Mouse (Mus musculus) cerebellum, adult 8-10 months (tissue): ENCODE results near the gene Zdhhc14.

Experiments
- DNase-seq: peaks from one replicate; pipeline ENCODE4 v3.0.0; 2022

The Zdhhc14 gene

GRCm38 (mm10) chr17:5556568-5556967 lies 64.2 kb downstream of the Zdhhc14 start:
- peak; percentile 80 for DNase-seq

- DNase-seq: no peak
Measured at GRCm38 (mm10) chr17:5560212-5560611, 67.9 kb downstream of the Zdhhc14 start.

GRCm38 (mm10) chr17:5563108-5563507 lies 70.8 kb downstream of the Zdhhc14 start:
- no peak for DNase-seq

GRCm38 (mm10) chr17:5566006-5566405 lies 73.6 kb downstream of the Zdhhc14 start:
- DNase-seq: no peak

- DNase-seq: no peak
Measured at GRCm38 (mm10) chr17:5567943-5568342, 75.6 kb downstream of the Zdhhc14 start.

DNA sequence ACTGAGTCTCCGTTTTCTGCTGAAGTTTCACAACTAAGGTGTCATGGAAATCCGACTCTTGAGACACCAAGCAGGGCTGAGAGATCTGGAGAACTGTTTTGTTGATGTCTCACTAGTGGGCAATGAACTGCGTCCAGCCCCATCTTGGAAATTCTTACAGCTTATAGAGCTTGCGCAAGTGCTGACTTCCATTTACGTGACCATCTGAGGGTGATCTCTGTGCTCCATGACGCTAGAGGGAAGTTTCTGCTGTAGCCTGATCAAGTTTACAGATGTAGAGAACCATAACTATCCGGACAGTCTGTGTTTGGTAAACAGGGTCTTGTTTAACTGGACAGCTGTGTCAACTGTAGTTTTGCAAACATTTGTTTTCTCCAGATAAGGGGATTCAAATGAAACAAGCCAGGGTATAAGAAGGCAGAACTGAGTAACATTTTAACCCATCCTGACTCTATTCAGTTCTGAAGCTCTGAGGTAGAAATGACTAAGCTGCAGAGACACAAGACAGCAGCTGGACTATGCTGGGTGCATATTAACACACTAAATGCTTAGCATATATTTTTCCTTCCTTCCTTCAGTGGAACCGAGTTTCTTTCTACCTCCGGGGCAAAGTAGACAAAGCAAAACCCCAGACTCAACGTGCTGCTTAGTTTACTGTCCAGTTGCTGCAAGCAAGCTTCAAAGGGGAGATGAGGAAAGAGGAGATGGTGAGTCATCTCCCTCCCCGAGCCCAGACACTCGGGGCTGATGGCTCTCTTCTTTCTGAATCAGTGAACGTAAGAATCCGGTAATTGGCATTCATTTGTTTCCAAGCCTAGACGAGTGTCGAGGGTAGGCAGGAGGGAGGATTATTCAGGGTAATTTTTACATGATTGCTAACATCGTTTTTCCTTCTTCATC lies 77.0 kb downstream of the Zdhhc14 start:
- DNase-seq: no peak

- DNase-seq: no peak
Measured at GRCm38 (mm10) chr17:5572096-5572730, 79.9 kb downstream of the Zdhhc14 start.

GRCm38 (mm10) chr17:5572745-5573420 lies 80.5 kb downstream of the Zdhhc14 start:
- peak; percentile 69 for DNase-seq

GRCm38 (mm10) chr17:5574672-5575071 lies 82.3 kb downstream of the Zdhhc14 start:
- no peak for DNase-seq

- DNase-seq: peak; percentile 37
Measured at GRCm38 (mm10) chr17:5575518-5575917, 83.2 kb downstream of the Zdhhc14 start.

DNA sequence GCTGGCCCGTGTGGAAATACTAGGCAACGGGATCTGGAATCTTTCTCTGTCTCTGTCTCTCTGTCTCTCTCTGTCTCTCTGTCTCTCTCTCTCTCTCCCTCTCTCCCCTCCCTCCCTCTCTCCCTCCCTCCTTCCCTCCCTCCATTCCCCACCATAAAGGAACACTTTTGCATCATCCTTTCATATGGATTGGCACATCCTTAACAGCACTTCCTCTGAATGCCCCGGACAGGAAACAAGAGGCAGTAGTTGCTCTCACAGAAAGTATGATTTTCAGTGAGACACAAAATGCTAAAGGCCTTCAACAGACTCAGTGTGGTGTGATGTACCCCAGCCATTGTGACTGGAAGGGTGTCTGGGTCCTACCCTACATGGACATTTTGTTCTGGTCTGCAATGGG lies 89.9 kb downstream of the Zdhhc14 start:
- no peak for DNase-seq

- DNase-seq: no peak
Measured at GRCm38 (mm10) chr17:5582937-5583336, 90.6 kb downstream of the Zdhhc14 start.

GRCm38 (mm10) chr17:5583472-5584145 lies 91.3 kb downstream of the Zdhhc14 start:
- peak; percentile 40 for DNase-seq

- no peak for DNase-seq
Measured at GRCm38 (mm10) chr17:5591604-5592209, 99.3 kb downstream of the Zdhhc14 start.

GRCm38 (mm10) chr17:5593071-5593470 lies 100.7 kb downstream of the Zdhhc14 start:
- DNase-seq: no peak

- no peak for DNase-seq
Measured at GRCm38 (mm10) chr17:5595068-5595467, 102.7 kb downstream of the Zdhhc14 start.

DNA sequence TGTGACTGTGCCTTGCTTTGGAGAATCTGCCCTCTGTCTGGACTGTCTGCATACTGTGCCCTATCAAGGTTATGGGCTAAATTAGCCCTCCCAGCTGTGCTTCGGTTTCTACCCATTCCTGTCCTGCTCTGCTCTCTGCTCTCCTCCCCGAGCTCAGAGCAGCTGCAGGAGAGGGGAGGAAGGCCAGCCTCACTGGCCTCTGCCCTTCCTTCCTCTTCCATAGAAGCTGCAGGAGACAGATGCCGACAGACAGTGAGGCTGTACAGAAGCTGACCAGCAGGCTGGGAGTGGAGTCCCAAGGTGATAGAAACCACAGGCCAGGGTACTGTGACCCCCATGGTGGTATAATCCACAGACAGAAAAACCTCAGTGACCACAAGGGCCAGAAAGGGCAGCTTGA lies 104.1 kb downstream of the Zdhhc14 start:
- no peak for DNase-seq

DNA sequence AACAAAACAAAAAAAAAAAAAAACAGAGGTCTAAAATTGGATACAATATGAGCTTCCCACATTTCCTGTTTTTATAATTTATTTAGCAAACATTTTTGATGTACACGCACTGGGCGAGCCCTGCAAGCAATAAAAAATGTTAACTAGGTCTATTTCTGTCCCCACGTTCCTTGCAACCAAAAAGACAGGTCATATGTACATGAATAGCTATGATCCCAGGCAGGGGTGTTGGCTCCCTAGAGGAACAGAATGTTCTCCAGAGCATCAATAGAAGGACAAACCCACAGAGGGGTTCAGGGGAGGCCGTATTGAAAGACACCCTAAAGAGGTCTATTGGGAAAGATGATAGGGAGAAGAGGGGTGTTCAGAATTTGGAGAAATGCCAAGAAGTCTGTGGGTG lies 106.6 kb downstream of the Zdhhc14 start:
- no peak for DNase-seq

DNA sequence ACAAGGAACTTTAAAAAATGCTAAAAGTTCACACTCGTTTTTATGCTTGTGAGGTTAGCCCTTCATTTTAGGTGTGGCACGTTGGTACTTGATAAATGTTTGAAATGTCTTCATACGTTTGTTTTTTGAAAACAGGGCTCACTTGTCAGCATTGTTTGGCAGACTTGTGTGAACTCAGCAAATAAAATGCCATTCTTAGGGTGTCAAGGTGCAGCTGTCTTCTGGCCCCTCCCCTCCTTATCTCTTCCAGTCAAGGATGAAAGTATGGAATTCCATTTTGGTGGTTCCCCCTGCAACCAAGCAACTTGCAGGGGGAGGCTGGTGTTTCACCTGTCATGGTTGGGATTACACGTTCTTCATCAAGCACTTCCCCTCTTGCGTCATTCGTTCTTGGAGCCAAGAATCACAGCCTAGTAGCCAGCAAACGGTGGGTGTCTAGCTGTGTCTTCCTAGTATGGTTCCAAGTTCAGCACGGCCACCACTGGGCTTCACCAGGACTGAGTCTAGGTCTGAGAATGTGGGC lies 108.2 kb downstream of the Zdhhc14 start:
- DNase-seq: no peak

DNA sequence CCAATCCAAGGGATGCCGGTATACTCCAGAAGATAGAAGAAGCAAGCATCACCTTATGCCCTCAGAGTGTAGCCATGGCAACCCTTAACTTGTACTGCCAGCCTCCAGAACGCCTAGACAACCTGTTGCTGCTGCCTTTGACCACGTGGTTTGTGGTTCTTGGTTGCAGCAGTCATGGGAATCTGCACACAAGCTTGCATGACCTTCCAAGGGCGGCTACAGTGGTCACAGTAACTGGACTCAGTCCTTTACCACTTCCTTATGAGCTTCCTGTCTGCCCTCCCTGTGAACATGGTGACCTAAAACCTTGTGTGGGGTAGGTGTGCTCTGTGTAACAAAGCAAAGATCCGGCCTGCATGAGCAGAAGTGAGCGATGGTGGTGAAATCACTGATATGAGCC lies 109.6 kb downstream of the Zdhhc14 start:
- no peak for DNase-seq

- no peak for DNase-seq
Measured at GRCm38 (mm10) chr17:5606151-5606591, 113.8 kb downstream of the Zdhhc14 start.

DNA sequence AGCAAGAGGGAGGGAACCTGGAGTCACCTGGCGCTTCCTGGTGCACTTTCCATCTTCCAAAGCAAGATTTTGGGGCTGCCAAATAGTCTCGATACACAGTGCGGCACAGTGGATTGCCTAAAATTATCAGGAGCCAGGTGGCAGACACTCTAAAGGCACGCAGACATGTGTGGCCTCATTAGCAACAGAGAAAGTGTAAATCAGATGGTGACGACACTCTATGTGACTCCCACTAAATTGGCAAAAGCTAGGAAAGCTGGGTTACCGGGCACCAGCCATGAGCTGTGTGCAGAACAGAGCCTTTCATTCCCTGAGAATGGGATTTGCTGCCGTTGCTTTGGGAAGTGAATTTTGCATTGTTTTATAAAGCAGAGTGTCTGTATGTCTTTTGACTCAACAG lies 115.0 kb downstream of the Zdhhc14 start:
- no peak for DNase-seq
